Mouse (Mus musculus) thymus, postnatal 14 days (tissue): Measurements from ENCODE around the gene Olfr1006.
"Not testable (repeated sequence)": the region's sequence is repeated elsewhere in the genome, so short reads cannot be mapped to it uniquely, and the experiment has no call there.

Source experiments
- DNase-seq: peaks from one replicate; pipeline ENCODE4 v3.0.0; 2021

Olfr1006 gene

DNA sequence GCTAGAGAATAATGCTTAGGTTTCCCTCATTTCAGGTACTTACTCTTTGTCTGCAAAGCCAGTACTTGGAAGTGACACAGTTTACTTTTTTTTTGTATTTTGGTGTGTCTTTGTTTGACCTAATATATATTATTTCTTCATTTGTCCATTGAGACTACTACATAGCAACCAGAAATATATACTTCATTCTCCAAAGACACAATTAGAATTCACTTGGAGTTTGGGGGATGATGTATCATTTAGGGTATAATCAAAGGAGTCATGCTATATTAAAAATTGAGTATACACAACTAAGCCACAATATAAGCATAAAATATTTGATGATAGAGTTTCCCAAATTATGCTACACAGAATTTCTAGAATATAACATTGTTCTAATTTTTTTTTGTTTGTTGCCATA is at the start of gene Olfr1006:
TSS of gene Olfr1006 (minus strand) at position 101 of the 400 bp plus-strand sequence.
- no peak for DNase-seq

DNA sequence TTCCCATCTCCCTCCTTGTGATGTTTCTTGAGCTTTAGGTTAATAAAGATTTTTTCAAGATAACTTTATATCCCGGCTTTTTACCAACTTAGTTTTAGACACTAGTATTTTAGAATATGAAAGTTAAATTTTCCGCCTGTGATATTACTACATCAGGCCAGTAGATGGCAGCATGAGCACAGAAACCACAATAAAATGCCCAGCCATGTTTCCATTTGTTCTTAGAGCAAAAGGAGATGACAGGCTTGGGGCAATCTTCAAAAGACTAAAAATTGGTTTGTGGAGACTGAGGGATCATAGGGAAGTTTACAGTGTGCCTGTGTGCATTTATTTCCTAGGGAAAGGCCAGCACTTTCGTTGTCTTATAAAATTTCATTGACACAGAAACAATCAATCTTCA is 47.2 kb upstream of the Olfr1006 start:
- no peak for DNase-seq

DNA sequence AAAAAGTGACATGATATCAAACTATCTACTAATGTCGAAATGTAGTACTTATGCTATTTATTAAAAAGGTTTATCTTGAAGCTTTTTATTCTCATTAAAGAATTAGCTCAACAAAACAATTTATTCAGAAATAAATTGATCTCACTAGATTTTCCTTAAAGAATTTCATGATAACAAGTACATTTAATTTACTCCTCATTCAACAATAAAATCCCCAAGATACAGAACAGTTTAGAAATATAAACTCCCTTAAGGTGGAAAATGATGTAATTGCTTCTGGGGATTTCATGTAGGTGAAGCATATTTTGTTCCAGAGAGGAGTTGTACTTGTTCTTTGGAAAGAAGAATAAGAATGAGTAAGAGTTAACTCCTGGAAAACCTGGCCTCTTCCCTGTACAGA is 36.6 kb upstream of the Olfr1006 start, which contains the start of gene Olfr1009:
TSS of gene Olfr1009 (plus strand) at position 301 of the 400 bp plus-strand sequence.
- DNase-seq = no peak

DNA sequence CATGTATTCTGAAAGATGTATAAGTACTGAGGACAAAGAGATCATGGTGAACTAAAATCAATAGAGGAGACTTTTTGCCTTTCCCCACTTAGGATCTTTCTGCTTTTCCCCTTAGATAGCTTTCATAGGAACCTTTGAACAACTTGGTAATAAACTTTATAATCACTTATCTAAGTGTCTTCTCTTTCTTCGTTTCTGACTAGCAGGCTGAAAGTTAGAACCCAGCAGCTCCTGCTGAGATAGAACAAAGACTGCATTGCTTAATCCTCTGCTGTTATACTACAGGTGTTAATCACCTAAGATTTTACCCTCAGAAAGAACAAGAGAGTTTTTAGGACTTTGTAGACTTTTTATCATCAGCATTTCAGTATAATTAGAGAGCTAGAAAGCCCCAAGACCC is 32.6 kb upstream of the Olfr1006 start:
- DNase-seq = no peak

DNA sequence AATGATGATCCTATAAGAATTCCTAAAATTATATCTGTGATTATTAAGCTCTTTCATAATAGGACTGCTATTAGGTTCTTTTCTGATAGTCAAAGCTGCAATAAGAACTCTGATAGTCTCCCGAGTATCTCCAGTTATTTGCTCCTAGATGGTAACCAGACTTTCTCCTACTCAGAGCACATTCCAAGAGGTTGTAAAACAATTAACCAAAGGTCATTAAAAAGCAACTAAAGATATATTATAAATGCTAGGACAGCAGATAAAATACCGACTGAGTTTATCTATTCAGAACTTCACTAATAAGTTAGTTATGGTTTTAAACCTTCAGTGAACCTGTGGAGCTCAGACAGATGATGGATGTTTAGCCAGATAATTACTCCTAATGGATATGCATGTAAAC is 32.1 kb upstream of the Olfr1006 start:
- DNase-seq = not testable (repeated sequence)

DNA sequence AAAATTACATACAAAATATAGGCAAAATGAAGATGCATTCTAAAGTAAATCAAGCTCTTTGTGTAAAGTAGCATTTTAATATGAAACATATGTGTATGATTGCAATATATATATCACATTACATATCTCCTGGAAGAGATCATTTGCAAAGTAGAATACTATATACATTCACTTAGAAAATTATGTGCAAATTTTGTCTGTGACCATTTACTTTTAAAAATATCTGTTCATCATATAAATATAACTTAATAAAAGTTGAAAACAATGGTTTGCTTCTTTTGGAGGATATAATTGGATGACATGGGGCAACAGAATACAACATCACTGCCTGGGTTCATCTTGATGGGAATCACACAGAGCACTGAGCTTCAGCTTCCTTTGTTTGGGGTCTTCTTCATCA is 10.6 kb upstream of the Olfr1006 start, which contains the start of gene Olfr1008:
TSS of gene Olfr1008 (plus strand) at position 301 of the 400 bp plus-strand sequence.
- DNase-seq = no peak

DNA sequence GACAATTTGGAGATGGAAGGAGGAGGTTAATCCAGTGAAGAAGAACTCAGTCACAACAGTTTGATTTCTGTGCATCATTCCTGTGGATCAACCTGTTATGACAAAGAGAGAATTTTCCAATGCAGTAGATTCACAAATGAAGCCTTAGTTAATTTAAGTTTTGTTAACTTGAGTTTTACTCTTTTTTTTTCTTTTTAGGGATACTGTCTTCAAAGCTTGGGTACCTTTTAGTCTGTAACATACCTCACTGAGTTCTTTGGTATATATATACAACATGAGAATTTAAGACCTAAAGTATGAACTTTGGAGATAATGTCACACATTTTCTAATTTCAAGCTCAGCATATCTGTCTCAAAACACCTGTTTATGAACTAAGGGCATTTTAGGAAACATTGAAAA is 14.2 kb downstream of the Olfr1006 start, which contains the start of gene Olfr154:
TSS of gene Olfr154 (minus strand) at position 101 of the 400 bp plus-strand sequence.
- not testable (repeated sequence) for DNase-seq

DNA sequence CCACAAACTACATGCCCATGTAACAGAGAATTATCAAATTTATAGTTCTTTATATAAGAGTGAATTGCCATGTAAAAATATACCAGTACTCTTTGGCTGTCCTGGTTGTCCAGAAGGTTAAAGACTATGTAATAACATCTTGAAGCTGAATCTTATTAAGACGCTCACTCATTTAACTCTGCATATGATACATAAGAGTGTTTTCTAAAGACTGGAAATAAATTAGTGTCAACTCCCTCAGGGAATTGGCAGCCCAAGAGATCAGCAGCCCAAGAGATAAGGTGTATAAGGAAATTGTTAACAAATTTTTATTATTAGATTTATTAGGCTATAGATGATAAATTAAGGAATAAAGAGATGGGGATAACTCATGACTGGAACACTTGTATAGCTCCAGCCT is 28.0 kb downstream of the Olfr1006 start, which contains the start of gene Olfr1002:
TSS of gene Olfr1002 (minus strand) at position 101 of the 400 bp plus-strand sequence.
- no peak for DNase-seq
